Mouse (Mus musculus) forebrain, embryonic 12.5 days (tissue): Measurements from ENCODE around the gene Fli1. TPM values are rescaled to one million over a fixed set of nuclear protein-coding genes. Genes with fewer than 3 reads are reported as not detected.
A peak's percentile ranks its signal among the peaks of the same experiment; 100 is the strongest.

Source experiments
- ATAC-seq: fragments of 200-750 bp; cut with Nextera tagmentation; 2 replicates; pipeline ENCODE4 v1.8.0; 2017; ENCODE audit warnings: moderate TSS enrichment; ENCODE audit not compliant: low FRiP score
- H3K27ac ChIP-seq: fragments of 300-500 bp; sonication (generic); 2 replicates; pipeline ENCODE4 v1.5.1; 2016; ENCODE audit warnings: mild to moderate bottlenecking
- H3K27me3 ChIP-seq: fragments of 300-500 bp; sonication (generic); 2 replicates; pipeline ENCODE4 v1.6.1; 2016; ENCODE audit warnings: mild to moderate bottlenecking
- H3K36me3 ChIP-seq: fragments of 300-500 bp; sonication (generic); replicated peaks from 2 replicates; pipeline ENCODE4 v1.6.1; 2016; ENCODE audit warnings: mild to moderate bottlenecking
- H3K4me1 ChIP-seq: fragments of 300-500 bp; sonication (generic); 2 replicates; pipeline ENCODE4 v1.6.1; 2016
- H3K4me2 ChIP-seq: fragments of 300-500 bp; sonication (generic); 2 replicates; pipeline ENCODE4 v1.6.1; 2016; ENCODE audit warnings: mild to moderate bottlenecking, moderate library complexity
- H3K4me3 ChIP-seq: fragments of 300-500 bp; sonication (generic); replicated peaks from 2 replicates; pipeline ENCODE4 v1.5.1; 2016; ENCODE audit warnings: mild to moderate bottlenecking
- H3K9ac ChIP-seq: fragments of 300-500 bp; sonication (generic); 2 replicates; pipeline ENCODE4 v1.6.1; 2016; ENCODE audit warnings: mild to moderate bottlenecking
- H3K9me3 ChIP-seq: fragments of 300-500 bp; sonication (generic); 2 replicates; pipeline ENCODE4 v1.6.1; 2016
- WGBS: fragments of 180-500 bp; shearing (Covaris S2); methylation state at CpG from one replicate; pipeline ENCODE4 v1.1.7; 2016; 5-methylcytosine and 5-hydroxymethylcytosine counted together
- polyA plus RNA-seq: library from polyadenylated mRNA; unstranded; fragments of >200 nt; fragmentation: Nextera tagmentation; extraction: Ambion mirVana; gene quantifications from 2 replicates; pipeline ENCODE4 v1.2.1, GENCODE M21; 2016

Fli1 gene
- 9.4 and 9.8 TPM in 2 replicates for polyA plus RNA-seq

GRCm38 (mm10) chr9:32542212-32543039 lies at the start of gene Fli1:
TSS of gene Fli1 (minus strand) at chr9:32542861.
- Histone ChIP-seq H3K9me3 (no peaks in the 10 kb centered on the region), H3K4me1 (peaks cover 50% of the 10 kb centered on the region), H3K36me3 (no peaks in the 10 kb centered on the region), H3K9ac (peak within 1 kb of the TSS; percentile 29; the same call in 1 of the 2 replicates), H3K4me2 (peak within 1 kb of the TSS; percentile 87), H3K27ac (no peak within 1 kb of the TSS), H3K4me3 (peak within 1 kb of the TSS; percentile 50), H3K27me3 (peaks cover 100% of the 10 kb centered on the region)
- WGBS, result under 1% methylated on average over 41 of the region's 41 CpGs
- ATAC-seq, result no peak

DNA sequence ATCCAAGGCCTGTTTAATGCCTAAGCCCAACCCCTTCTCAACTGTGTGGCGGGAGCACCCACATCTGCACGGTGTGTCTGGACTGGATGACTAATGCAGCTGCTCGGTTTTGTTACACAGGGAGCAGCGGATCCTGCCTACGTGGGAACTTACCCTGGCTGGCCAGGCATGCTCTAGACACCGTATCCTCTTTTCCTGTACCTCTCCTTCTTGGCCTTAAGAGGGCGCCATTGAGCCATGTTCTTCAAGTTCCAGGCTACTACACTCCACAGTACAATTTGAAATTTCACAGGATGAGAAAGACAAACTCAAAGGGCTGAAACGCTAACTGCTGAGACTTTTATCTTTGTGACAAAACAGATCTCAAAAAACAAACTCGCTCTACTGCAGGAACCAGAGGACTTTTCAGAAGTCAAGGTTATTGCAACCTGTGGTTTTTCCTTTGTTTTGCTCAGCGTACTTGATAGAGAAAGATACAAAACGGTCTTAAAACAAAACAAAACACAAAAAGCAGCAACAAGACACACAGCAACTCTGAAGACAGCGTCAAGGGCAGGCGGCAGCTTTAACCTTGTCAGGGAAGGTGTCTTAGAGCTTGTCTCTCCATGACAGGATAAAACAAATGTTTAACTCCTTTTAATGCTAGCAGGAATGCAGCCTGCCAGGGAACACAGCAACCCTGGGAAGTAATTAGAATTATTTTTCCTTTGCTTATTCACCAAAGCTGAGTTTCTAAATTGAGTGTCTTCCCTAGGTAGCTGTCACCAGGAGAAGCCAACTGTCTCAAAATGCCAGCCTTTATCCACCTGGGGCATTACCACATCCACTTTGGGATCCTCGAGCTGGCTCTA lies 49.3 kb upstream of the Fli1 start:
- peak; percentile 83 for ATAC-seq
- H3K9me3 ChIP-seq, result no peaks in the 10 kb centered on the region
- WGBS, result 11% methylated on average over 14 of the region's 14 CpGs
- H3K4me3 ChIP-seq, result no peak overlapping the region
- H3K4me2 ChIP-seq, result no peak overlapping the region
- no peak overlapping the region for H3K9ac ChIP-seq
- H3K36me3 ChIP-seq, result no peaks in the 10 kb centered on the region
- peaks cover 63% of the 10 kb centered on the region for H3K27me3 ChIP-seq
- peaks cover 8% of the 10 kb centered on the region for H3K4me1 ChIP-seq
- no peak overlapping the region for H3K27ac ChIP-seq

DNA sequence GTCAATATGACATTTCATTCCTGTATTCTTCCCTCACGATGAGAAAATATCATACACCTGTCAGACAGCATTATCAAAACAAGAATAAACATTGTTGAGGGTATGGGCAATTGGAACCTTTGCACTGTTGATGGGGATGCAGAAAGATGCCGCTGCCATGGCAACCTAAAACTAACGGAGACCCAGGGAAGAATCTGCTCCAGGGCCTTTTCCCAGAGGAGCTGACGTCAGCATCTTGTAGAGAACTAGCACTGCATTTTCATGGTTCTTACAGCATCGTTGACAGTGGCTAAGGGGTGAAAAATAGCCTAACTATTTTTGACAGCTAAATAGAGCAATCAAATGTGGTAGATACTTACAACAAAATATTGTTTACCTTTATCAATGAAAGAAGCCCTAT lies 47.9 kb upstream of the Fli1 start:
- WGBS, result 52% methylated on average over 5 of the region's 5 CpGs
- peaks cover 70% of the 10 kb centered on the region for H3K27me3 ChIP-seq

GRCm38 (mm10) chr9:32589900-32590299 lies 47.2 kb upstream of the Fli1 start:
- Histone ChIP-seq H3K4me2 (no peak overlapping the region), H3K4me1 (peaks cover 8% of the 10 kb centered on the region), H3K27me3 (peaks cover 66% of the 10 kb centered on the region), H3K9me3 (no peaks in the 10 kb centered on the region), H3K36me3 (no peaks in the 10 kb centered on the region), H3K4me3 (no peak overlapping the region), H3K9ac (no peak overlapping the region), H3K27ac (no peak overlapping the region)
- peak; percentile 69; the same call in 1 of the 2 replicates for ATAC-seq
- WGBS, result 10% methylated on average over 8 of the region's 8 CpGs

More for the DNA sequence above, 47.9 kb upstream of the Fli1 start:
- no peak overlapping the region for H3K4me2 ChIP-seq
- ATAC-seq, result no peak
- no peak overlapping the region for H3K9ac ChIP-seq
- H3K4me3 ChIP-seq, result no peak overlapping the region
- H3K9me3 ChIP-seq, result no peaks in the 10 kb centered on the region
- H3K27ac ChIP-seq, result no peak overlapping the region
- H3K36me3 ChIP-seq, result no peaks in the 10 kb centered on the region
- peaks cover 8% of the 10 kb centered on the region for H3K4me1 ChIP-seq

DNA sequence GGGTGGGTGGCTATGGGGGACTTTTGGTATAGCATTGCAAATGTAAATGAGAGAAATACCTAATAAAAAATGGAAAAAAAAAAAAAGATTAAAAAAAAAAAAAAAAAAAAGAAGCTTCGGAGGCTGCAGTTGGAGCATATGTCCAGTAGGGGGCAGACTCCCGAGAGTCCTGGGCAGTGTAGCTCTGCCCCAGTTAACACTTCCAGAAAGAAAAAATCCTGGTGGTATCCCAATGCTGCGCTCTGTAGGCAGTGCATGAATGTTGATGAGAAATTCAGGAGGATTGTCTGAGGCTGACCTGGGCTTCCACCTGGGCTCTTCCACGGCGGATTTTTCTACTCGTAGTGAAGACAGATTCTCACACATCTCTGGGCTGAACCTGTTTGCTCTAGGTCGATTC lies 42.7 kb upstream of the Fli1 start:
- H3K4me1 ChIP-seq, result no peaks in the 10 kb centered on the region
- no peaks in the 10 kb centered on the region for H3K9me3 ChIP-seq
- no peak overlapping the region for H3K27ac ChIP-seq
- H3K4me3 ChIP-seq, result no peak overlapping the region
- H3K4me2 ChIP-seq, result no peak overlapping the region
- ATAC-seq, result peak; percentile 63; the same call in 1 of the 2 replicates
- no peaks in the 10 kb centered on the region for H3K36me3 ChIP-seq
- peaks cover 29% of the 10 kb centered on the region for H3K27me3 ChIP-seq
- no peak overlapping the region for H3K9ac ChIP-seq
- WGBS, result 39% methylated on average over 7 of the region's 7 CpGs

DNA sequence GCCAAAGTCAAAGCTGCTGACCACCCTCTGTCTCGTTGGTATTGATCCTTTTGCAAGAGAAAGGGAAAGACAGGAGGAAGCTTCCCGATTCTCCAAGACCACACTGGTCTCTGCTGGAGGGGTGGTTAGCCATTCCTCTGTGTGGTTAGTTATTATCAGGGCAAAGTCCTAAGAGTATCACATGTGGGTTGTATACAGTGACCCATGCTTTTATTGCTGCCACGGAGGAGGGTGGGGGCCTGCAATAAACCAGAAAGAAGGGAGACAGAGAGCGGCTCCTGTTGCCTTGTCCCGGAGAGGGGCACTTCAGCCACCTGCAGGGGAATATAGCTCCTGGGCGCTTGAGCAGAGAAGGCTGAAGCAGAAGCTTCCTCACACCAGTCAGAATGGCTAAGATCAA lies 41.2 kb upstream of the Fli1 start:
- H3K4me1 ChIP-seq, result no peaks in the 10 kb centered on the region
- H3K27ac ChIP-seq, result no peak overlapping the region
- no peak overlapping the region for H3K4me3 ChIP-seq
- H3K27me3 ChIP-seq, result peaks cover 25% of the 10 kb centered on the region
- no peaks in the 10 kb centered on the region for H3K9me3 ChIP-seq
- no peaks in the 10 kb centered on the region for H3K36me3 ChIP-seq
- no peak for ATAC-seq
- WGBS, result 79% methylated on average over 6 of the region's 6 CpGs
- H3K9ac ChIP-seq, result no peak overlapping the region
- no peak overlapping the region for H3K4me2 ChIP-seq

GRCm38 (mm10) chr9:32581851-32582573 lies 39.4 kb upstream of the Fli1 start:
- no peaks in the 10 kb centered on the region for H3K9me3 ChIP-seq
- WGBS, result 88% methylated on average over 11 of the region's 11 CpGs
- H3K27ac ChIP-seq, result no peak overlapping the region
- no peak overlapping the region for H3K4me3 ChIP-seq
- no peak overlapping the region for H3K4me2 ChIP-seq
- no peaks in the 10 kb centered on the region for H3K36me3 ChIP-seq
- peaks cover 7% of the 10 kb centered on the region for H3K27me3 ChIP-seq
- ATAC-seq, result no peak
- no peak overlapping the region for H3K9ac ChIP-seq
- H3K4me1 ChIP-seq, result no peaks in the 10 kb centered on the region

DNA sequence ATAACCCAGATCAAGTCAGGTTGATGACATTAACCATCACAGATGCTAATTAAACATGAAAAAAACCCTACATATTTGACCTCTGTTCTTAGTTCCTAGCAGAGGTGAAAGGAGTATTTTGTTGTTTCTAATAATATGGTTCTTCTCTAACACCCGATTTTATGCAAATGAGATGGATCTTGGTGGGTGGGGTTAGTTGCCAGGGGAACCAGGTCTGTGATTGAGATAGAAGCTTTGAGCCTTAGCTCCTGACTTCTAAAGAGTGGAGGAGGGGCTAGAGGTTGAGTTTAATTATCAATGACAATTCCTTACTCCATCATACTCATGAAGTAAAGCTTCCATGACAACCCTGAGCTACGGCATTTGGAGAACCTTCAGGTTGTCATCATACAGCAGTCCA lies 35.8 kb upstream of the Fli1 start:
- Histone ChIP-seq H3K36me3 (no peaks in the 10 kb centered on the region), H3K4me3 (no peak overlapping the region), H3K4me1 (no peaks in the 10 kb centered on the region), H3K27me3 (no peaks in the 10 kb centered on the region), H3K27ac (no peak overlapping the region), H3K9ac (no peak overlapping the region), H3K4me2 (no peak overlapping the region), H3K9me3 (no peaks in the 10 kb centered on the region)
- WGBS, result 80% methylated on average over 2 of the region's 2 CpGs
- no peak for ATAC-seq

- H3K27ac ChIP-seq, result no peak overlapping the region
- no peaks in the 10 kb centered on the region for H3K27me3 ChIP-seq
- 76% methylated on average over 4 of the region's 4 CpGs for WGBS
- no peaks in the 10 kb centered on the region for H3K36me3 ChIP-seq
- H3K4me1 ChIP-seq, result no peaks in the 10 kb centered on the region
- no peak for ATAC-seq
- H3K4me2 ChIP-seq, result no peak overlapping the region
- H3K9me3 ChIP-seq, result no peaks in the 10 kb centered on the region
- H3K9ac ChIP-seq, result no peak overlapping the region
- H3K4me3 ChIP-seq, result no peak overlapping the region
Observed at GRCm38 (mm10) chr9:32573638-32574037, 31.0 kb upstream of the Fli1 start.

DNA sequence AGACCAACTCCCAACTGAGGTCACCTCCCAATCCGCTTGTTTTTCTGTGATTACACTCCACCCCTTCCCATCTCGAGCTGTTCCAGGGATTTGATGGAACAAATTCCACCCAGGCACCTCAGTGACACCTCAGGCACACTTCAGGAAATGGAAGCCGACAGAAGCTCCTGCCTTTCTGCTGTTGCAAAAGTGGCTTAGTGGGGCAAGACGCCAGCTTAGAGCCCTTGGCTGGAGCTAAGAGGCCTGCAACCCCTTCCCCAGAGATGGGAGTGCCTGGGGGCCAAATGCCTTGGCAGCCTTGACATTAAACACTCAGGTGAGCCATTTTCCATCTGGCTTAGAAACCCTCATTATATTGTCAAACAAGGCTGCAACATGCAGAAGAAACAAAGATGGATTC lies 29.0 kb upstream of the Fli1 start:
- Histone ChIP-seq H3K4me1 (no peaks in the 10 kb centered on the region), H3K27me3 (no peaks in the 10 kb centered on the region), H3K36me3 (no peaks in the 10 kb centered on the region), H3K4me2 (no peak overlapping the region), H3K9me3 (no peaks in the 10 kb centered on the region), H3K4me3 (no peak overlapping the region), H3K9ac (no peak overlapping the region), H3K27ac (no peak overlapping the region)
- no peak for ATAC-seq
- WGBS, result 67% methylated on average over 4 of the region's 4 CpGs

- Histone ChIP-seq H3K9me3 (no peaks in the 10 kb centered on the region), H3K9ac (no peak overlapping the region), H3K36me3 (no peaks in the 10 kb centered on the region), H3K4me3 (no peak overlapping the region), H3K27ac (no peak overlapping the region), H3K4me2 (no peak overlapping the region), H3K4me1 (no peaks in the 10 kb centered on the region), H3K27me3 (no peaks in the 10 kb centered on the region)
- WGBS, result 91% methylated on average over 5 of the region's 5 CpGs
- no peak for ATAC-seq
Observed at GRCm38 (mm10) chr9:32570547-32570946, 27.9 kb upstream of the Fli1 start.

DNA sequence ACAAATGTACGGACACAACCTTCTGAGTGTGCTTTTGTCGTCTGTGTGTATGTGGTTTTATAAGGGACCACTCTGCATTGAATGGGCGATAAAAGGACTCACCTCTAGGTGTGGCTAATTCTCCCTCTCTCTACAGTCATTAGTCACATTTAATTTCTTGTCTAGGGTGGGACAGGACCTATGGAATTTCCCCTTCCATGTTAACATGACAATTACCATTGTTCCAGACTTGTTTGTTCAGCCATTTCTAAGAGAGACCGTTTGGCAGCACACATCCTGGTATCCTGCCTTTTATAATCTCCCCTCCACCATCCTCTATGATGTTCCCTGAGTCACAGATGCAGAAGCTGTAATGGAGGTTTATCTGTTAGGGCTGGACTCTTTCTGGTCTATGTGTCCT lies 26.6 kb upstream of the Fli1 start:
- Histone ChIP-seq H3K27me3 (peaks cover 4% of the 10 kb centered on the region; the same call in 1 of the 2 replicates), H3K4me2 (no peak overlapping the region), H3K9me3 (no peaks in the 10 kb centered on the region), H3K4me1 (no peaks in the 10 kb centered on the region), H3K9ac (no peak overlapping the region), H3K36me3 (no peaks in the 10 kb centered on the region), H3K4me3 (no peak overlapping the region), H3K27ac (no peak overlapping the region)
- ATAC-seq, result no peak
- WGBS, result 76% methylated on average over 4 of the region's 4 CpGs
